Mouse (Mus musculus): ENCODE results near the gene Pianp.
A peak's percentile ranks its signal among the peaks of the same experiment; 100 is the strongest.
"Not testable (repeated sequence)": the region's sequence is repeated elsewhere in the genome, so short reads cannot be mapped to it uniquely, and the experiment has no call there.

Pianp gene

GRCm38 (mm10) chr6:125008060-125008459, 11.6 kb downstream of the Pianp start:
- DNase-seq (ENCODE audit: low spot score in 2 of 2) = no peak

- DNase-seq (ENCODE audit: low spot score in 2 of 2) = peak; percentile 98 to 99
These were observed 12.2 kb downstream of the Pianp start for GRCm38 (mm10) chr6:125008586-125009128.

DNA sequence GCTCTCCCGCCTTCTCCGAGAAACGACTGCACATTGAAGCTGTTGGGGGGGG, 12.5 kb downstream of the Pianp start, which contains the start of gene Zfp384:
Gene Zfp384, plus strand, starts transcription at position 17 of the 52 bp plus-strand sequence.
- no peak for DNase-seq (ENCODE audit: low spot score in 2 of 2)

DNA sequence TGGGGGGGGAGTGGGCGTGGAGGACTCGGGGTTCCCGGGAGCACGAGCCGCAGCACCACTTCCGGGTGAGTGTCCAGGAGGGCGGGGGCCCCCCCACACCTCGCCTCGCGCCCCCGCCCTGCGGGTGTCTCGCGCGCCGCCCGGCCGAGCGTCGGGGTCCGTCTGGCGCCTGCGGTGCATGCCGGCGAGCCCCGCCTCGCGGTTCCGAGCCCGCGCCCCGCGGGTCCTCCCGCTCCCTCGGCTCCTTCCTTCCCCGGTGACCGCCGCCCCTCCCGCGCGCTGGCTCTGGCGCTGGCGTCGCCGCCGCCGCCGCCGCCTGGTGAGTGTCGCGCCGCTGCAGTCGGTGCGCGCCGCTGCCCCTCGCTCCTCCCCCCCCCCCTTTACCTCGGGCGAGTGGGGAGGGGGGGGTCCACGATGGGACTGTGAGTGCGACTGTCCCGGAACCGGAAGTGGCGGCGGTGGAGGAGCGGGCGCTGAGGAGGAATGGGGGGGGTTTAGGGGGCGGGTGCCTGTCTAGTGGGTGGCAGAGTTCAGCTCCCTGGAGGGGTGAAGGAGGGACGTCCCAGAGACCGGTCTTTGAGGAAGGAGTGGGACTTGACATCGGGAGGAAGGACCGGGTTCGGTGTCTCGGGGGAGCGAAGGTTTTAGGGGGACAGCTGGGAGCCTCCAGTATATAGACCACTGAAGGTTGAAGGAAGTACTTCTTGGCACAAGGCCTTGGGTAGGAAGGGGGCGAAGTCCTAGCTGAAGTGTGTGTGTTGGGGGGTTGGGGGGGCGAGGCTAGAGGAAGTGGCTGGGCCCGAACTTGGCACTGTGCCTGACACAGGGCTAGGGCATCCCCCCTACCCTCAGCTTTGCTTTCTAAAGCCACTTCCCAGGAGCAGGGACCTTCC, 12.9 kb downstream of the Pianp start:
- peak; percentile 56 to 60 for DNase-seq (ENCODE audit: low spot score in 2 of 2)

DNA sequence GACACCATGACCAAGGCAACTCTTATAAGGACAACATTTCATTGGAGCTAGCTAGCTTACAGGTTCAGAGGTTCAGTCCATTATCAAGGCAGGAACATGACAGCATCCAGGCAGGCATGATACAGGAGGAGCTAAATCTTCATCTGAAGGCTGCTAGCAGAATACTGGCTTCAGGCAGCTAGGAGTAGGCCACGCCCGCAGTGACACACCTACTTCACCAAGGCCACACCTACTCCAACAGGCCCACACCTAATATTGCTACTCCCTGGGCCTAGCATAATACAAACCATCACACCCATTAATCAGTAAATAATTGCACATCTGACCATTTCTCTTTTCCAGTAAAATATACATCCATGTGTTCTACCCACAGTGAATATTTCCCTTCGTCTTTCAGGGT, 21.2 kb downstream of the Pianp start:
- no peak for DNase-seq (ENCODE audit: low spot score in 2 of 2)

- DNase-seq (ENCODE audit: low spot score in 2 of 2) = not testable (repeated sequence)
These were observed 34.0 kb downstream of the Pianp start for GRCm38 (mm10) chr6:125030532-125030931.

DNA sequence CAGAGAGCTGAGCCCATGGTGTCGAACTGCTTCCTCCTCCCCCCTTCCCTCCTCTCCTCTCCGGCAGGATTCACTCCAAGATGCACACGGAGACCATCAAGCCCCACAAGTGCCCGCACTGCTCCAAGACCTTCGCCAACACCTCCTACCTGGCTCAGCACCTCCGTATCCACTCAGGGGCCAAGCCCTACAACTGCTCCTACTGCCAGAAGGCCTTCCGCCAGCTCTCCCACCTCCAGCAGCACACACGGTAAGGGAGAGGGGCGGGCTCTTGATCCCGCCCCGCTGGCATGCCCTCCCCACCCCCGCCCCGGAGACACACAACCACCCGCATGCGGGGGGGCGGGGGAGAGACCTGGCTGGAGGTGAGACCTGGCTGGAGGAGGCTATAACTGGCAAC, 35.1 kb downstream of the Pianp start:
- DNase-seq (ENCODE audit: low spot score in 2 of 2) = no peak

DNA sequence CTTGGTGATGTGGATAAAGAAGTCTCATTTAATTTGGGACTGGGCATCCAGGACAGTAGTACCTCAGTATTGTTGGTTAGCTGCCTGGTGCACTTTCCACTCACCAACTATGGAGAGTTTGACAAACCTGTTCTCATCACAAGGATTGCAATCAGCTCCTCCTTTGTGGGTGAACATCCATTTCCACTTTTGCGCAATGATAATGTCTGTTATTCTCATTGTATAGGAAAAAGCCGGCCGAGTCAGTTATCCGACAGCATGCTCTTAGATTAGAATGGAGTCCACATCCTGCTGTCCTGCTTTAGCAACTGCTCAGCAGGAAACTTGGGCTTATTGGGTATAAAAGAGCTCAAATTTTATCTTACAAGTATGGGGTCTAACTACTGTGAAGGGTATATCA, 42.2 kb downstream of the Pianp start:
- no peak for DNase-seq (ENCODE audit: low spot score in 2 of 2)

- DNase-seq (ENCODE audit: low spot score in 2 of 2) = no peak
These were observed 42.6 kb downstream of the Pianp start for GRCm38 (mm10) chr6:125039131-125039530.

- peak; percentile 82 to 95 for DNase-seq (ENCODE audit: low spot score in 2 of 2)
These were observed 43.1 kb downstream of the Pianp start, which contains the start of gene Ing4 for GRCm38 (mm10) chr6:125039533-125040153. Gene Ing4, plus strand, starts transcription at chr6:125039760.

DNA sequence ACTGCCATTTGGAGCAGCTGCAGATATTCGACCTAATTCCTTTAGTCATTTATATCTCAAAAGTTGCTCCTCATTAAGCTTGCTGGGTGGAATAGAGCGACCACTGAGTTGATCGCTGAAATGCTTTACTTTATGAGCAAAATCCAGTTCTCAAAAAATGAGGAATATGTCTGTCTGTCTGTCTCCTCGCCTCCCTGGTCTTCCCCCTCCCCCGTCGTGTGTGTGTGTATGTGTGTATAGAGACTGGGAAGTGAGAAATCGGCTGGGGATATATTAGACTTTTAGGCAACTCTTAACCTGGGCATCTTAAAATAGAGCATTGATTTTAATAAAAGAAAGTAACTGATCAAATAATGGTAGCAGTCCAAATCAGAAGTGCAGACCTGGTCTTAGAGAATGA, 43.7 kb downstream of the Pianp start:
- DNase-seq (ENCODE audit: low spot score in 2 of 2) = no peak

- DNase-seq (ENCODE audit: low spot score in 2 of 2) = no peak
These were observed 44.6 kb downstream of the Pianp start for GRCm38 (mm10) chr6:125041047-125041446.

DNA sequence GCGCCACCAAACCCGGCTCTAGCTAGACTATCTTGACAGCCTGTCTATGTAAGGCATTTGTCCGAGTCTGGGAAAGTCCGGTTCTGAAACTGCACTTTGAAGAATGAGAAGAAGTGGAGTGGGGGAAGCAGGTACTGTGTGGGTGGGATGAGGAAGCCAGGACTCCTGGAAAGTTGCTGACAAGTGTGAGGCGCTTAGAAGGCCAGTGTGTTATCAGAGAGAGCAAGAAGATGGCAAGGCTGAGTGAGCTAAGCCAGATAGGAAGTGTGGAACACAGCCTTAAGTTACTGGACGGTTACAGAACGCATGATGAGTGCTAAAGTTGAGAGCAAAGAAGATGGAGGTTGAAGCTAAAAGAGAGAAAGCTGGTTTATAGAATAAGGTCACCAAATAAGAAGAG, 45.6 kb downstream of the Pianp start:
- no peak for DNase-seq (ENCODE audit: low spot score in 2 of 2)

- peak; percentile 71 to 75 for DNase-seq (ENCODE audit: low spot score in 2 of 2)
These were observed 50.2 kb downstream of the Pianp start for GRCm38 (mm10) chr6:125046691-125047090.

GRCm38 (mm10) chr6:125049678-125050077, 53.2 kb downstream of the Pianp start, which contains the start of gene Acrbp:
Gene Acrbp, plus strand, starts transcription at chr6:125049689.
- no peak for DNase-seq (ENCODE audit: low spot score in 2 of 2)

- no peak for DNase-seq (ENCODE audit: low spot score in 2 of 2)
These were observed 54.7 kb downstream of the Pianp start for GRCm38 (mm10) chr6:125051237-125051636.
